ENCODE assay signal across 8 mouse cellular contexts in genomic region chr7:112679513-112680245, GRCm38 (mm10). TPM values are rescaled to one million over a fixed set of nuclear protein-coding genes. Genes with fewer than 3 reads are reported as not detected.
DNase-seq lines count a peak whose midpoint lies in the region; ATAC-seq and TF ChIP-seq lines count a peak whose summit lies in the region.

No protein-coding gene starts in this region.

- H3K4me2 ChIP-seq in hindbrain, embryonic 14.5 days (replicated peaks), result peak overlapping the region; percentile 94

- intact Hi-C loops in gastrocnemius, adult 2 months (cut with DNase I), result loop anchor here (2.0 to 5.0 kb wide), 5 partner anchors 63 to 277 kb away; no protein-coding TSS in a partner anchor
- intact Hi-C loops in left cerebral cortex, adult 2 months (cut with DNase I), result loop anchor here (5.0 kb wide), 3 partner anchors 83 to 207 kb away; no protein-coding TSS in a partner anchor

- peak overlapping the region; percentile 84 for H3K9ac ChIP-seq in hindbrain, embryonic 14.5 days

- ATAC-seq in hindbrain, embryonic 14.5 days (ENCODE audit: low FRiP score), result peak; percentile 55

- H3K27me3 ChIP-seq in hindbrain, embryonic 14.5 days (ENCODE audit: control insufficient read depth, insufficient read depth, low read length), result 0 out of 2 replicates have a peak, but pooled peaks cover 3% of the 10 kb centered on the region

- H3K4me1 ChIP-seq in hindbrain, embryonic 14.5 days (replicated peaks; ENCODE audit: control insufficient read depth, insufficient read depth, low read length), result peaks cover 33% of the 10 kb centered on the region

- WGBS in hindbrain, embryonic 14.5 days, result under 1% methylated on average over 62 of the region's 95 CpGs

- no peak for TF ChIP-seq CTCF in gastrocnemius, adult 2 months (IDR thresholded peaks at IDR 0.05)
- no peak for TF ChIP-seq CTCF in left cerebral cortex, adult 2 months (IDR thresholded peaks at IDR 0.05)

- no peaks in the 10 kb centered on the region for H3K36me3 ChIP-seq in hindbrain, embryonic 14.5 days (replicated peaks; ENCODE audit: control insufficient read depth, insufficient read depth)

- peak; percentile 46 to 61 for DNase-seq in left cerebral cortex, adult 18-20 months (ENCODE audit: low spot score in 2 of 2)
- DNase-seq in left cerebral cortex, adult 11 months (ENCODE audit: low spot score), result no peak
- DNase-seq in cerebellum, postnatal 36 days, result peak; percentile 62 to 64
- peak; percentile 82 for DNase-seq in gastrocnemius, adult 2 months
- peak; percentile 63 for DNase-seq in hindbrain, embryonic 14.5 days (ENCODE audit: low spot score)
- peak; percentile 42 to 59 for DNase-seq in left cerebral cortex, adult 2 months (ENCODE audit: extremely low spot score in 1 of 2, low spot score in 2 of 2)
- DNase-seq in lung, postnatal 25 days (ENCODE audit: low spot score), result peak; percentile 76
- DNase-seq in right cerebral cortex, postnatal 14 days, result peak; percentile 55

- peak overlapping the region; percentile 96 for H3K27ac ChIP-seq in gastrocnemius, adult 2 months
- peak overlapping the region; percentile 91 for H3K27ac ChIP-seq in hindbrain, embryonic 14.5 days
- peak overlapping the region; percentile 61 for H3K27ac ChIP-seq in left cerebral cortex, adult 2 months

- peak overlapping the region; percentile 79 for H3K4me3 ChIP-seq in gastrocnemius, adult 2 months
- peak overlapping the region; percentile 91 for H3K4me3 ChIP-seq in hindbrain, embryonic 14.5 days (replicated peaks; ENCODE audit: low read length)
- H3K4me3 ChIP-seq in left cerebral cortex, adult 2 months, result peak overlapping the region; percentile 84

- no peaks in the 10 kb centered on the region for H3K9me3 ChIP-seq in hindbrain, embryonic 14.5 days (ENCODE audit: control insufficient read depth, low read length)

RNA-seq across cellular contexts. Expression of gene Tead1, which starts 0.6 kb away (rescaled TPM):
- total RNA-seq in left cerebral cortex, adult 18-20 months (2021), result 10 to 100 TPM; 10.7 to 10.8 TPM
- 100 to 1,000 TPM; 189 to 260 TPM for total RNA-seq in gastrocnemius, adult 2 months (2021)
- 6.5 and 16.0 TPM in 2 replicates for polyA plus RNA-seq in hindbrain, embryonic 14.5 days (2014; fragmentation: Nextera tagmentation; extraction: Ambion mirVana)
- 10 to 100 TPM; 12.8 to 14.6 TPM for total RNA-seq in left cerebral cortex, adult 2 months (2021)

Comparison
In these comparisons a context has a peak if more than half of its experiments do, and no peak if none do; other contexts are left out.
1. RNA of gene Tead1, which starts 0.6 kb away (total RNA-seq): 189 to 260 TPM in gastrocnemius, adult 2 months; 12.8 to 14.6 TPM in left cerebral cortex, adult 2 months and 10.7 to 10.8 TPM in left cerebral cortex, adult 18-20 months; every median in the first group is over 10 times any median in the second.
2. Peak in every context shown above with its lines, with median percentiles within 50 percentile points of each other: H3K27ac ChIP-seq and H3K4me3 ChIP-seq.